Mouse (Mus musculus) fat pad, adult 2 months (tissue): ENCODE results near the gene Pdcd1lg2.
"Not testable (repeated sequence)": the region's sequence is repeated elsewhere in the genome, so short reads cannot be mapped to it uniquely, and the experiment has no call there.

Experiments
- DNase-seq: peaks from one replicate; pipeline ENCODE4 v3.0.0-alpha.2; 2011; ENCODE audit warnings: low read depth, low spot score; ENCODE audit errors: extremely low read depth

Pdcd1lg2 gene

DNA sequence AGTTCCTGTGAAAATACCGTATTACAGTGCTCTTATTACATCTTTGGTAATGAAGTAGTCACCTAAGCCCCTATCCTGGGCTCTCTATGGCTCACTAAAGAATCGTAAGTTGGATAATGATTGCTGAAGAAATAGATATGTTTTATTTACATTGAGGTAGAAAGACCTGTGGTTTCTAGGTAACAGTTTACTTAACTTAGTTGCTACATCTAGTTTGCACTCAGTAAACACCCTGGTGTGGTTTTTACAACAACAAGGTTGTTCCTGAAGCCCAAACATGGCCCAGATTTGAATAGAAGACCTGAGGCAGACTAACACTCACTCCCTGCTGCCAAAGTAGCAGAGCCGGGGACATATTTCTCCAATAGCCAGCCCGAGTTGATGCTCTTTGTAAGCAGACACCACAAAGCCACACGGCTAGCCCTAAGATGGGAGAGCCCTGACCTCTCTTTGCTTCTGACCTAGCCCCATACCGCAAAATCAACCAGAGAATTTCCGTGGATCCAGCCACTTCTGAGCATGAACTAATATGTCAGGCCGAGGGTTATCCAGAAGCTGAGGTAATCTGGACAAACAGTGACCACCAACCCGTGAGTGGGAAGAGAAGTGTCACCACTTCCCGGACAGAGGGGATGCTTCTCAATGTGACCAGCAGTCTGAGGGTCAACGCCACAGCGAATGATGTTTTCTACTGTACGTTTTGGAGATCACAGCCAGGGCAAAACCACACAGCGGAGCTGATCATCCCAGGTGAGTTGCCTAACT is 30.7 kb upstream of the Pdcd1lg2 start:
- no peak for DNase-seq

DNA sequence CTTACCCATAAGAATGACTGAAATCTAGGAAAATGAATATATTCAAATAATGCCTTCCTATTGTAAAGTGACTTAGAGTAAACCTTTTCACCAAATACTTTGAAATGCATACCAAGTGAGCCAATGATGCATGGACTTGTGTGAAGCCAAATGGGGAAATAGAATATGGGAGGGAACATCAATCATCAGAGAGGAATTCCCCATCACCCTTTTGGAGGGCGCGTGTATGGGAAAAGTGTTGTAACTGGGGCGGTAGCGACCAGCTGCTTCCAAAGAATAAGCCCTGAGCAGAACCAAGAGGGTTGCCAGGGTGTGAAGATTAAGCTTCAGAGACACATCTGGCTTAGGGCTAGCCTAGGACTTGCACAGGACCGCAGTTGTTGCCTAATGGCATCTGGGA is 27.4 kb upstream of the Pdcd1lg2 start:
- DNase-seq = no peak

GRCm38 (mm10) chr19:29384412-29384811 is 26.3 kb upstream of the Pdcd1lg2 start:
- no peak for DNase-seq

DNA sequence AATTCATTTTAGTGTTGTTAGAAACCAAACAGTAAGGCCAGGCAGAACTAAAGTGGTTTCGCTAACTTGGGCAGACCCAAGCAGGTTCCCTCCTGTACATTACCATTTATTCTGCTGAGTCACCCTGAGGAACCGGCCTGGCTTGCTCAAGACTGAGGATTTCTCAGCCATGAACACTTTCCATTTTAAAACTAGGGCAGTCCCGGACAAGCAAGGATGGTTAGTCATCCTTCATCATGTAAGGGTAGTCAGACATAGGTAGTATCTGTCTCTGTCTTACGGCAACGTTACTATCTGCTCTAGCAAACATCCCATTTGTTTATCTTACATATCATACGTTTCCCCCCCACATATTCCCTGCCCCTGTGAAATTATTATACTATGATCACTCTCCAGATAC is 25.7 kb upstream of the Pdcd1lg2 start:
- no peak for DNase-seq

DNA sequence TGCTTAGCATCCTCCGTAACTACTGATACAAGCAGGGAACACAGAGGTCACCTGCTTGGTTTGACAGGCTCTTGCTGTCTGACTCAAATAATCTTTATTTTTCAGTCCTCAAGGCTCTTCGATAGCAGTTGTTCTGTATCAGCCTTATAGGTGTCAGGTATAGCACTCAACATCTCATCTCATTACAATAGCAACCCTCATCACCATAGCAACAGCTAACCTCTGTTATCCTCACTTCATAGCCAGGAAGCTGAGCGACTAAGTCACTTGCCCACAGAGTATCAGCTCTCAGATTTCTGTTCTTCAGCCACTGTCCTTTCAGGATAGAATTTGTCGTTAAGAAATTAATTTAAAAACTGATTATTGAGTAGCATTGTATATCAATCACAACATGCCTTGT is 24.9 kb upstream of the Pdcd1lg2 start:
- DNase-seq = no peak

DNA sequence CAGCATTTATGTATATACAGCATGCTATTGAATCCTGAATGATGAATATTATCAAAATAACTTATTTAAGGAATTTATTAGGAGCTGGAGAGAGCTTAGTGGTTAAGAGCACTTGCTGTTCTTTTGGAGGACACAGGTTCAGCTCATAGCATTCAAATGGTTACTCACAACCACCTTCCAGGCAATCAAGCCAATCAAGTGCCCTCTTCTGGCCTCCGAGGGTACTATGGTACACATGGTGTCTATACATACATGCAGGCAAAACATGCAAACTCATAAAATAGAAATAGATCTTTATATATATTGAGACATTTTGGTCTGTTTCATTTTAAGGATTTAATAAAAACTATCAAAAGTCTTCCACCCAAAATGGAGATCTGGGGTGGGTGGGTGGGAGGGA is 21.9 kb upstream of the Pdcd1lg2 start:
- no peak for DNase-seq

DNA sequence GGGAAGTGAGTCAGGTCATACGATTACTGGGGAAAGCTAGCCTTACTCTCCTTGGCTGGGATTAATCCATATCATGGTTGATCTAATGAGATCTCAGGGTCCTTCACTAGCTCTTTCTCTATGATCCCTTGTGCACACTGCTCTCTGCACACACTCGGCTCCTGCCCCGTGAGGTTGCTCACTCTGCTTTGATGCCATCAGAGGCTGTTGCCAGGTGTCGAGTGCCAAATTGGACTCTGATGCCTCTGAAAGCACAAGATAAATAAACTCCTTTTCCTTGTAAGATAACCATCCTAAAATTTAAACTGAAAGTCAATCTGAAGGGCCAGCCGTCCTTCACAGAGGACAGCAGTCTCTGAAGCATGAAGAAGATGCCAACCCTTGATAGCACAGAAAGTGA is 20.2 kb upstream of the Pdcd1lg2 start:
- no peak for DNase-seq

DNA sequence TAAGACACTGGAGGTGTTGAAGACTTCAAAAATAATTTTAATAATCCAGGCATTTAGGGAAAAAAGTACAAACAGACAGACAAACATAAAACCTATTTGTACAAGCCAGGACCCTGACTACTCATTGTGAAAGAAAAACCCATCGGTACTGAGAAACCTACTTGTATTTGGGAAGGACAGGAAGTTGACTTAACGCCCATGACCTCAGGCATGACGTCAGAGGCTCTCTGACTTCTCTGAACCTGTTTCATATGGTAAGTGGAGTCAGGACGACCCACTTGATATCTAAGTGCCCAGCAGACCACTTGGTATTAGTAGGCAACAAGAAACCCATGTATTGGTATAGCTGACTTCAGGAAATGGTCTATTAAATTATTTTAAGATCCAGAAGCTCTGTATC is 19.4 kb upstream of the Pdcd1lg2 start:
- DNase-seq = no peak

- DNase-seq = no peak
Observed at GRCm38 (mm10) chr19:29393333-29393732, 17.4 kb upstream of the Pdcd1lg2 start.

DNA sequence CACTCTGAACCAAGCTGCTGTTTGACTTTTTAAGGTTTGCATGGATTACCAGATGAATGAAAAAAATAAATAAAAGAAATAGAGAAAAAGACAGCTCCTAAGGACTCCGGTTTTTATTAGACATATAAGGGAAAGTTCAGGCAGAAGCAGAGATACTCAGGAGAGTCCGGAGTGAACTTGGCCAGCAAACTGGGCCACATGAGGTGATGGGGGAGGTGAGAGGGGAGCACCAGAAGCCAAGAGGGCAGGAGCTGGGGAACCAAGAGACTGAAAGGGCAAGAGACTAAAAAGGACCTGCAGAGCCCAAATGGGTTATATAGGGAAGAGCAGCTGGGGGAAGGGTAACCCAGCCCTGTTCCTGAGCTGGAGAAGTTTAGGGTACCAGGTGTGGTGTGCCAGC is 16.0 kb upstream of the Pdcd1lg2 start:
- no peak for DNase-seq

- DNase-seq = peak; percentile 74
Observed at GRCm38 (mm10) chr19:29396353-29396752, 14.4 kb upstream of the Pdcd1lg2 start.

GRCm38 (mm10) chr19:29399786-29400185 is 10.9 kb upstream of the Pdcd1lg2 start:
- no peak for DNase-seq

DNA sequence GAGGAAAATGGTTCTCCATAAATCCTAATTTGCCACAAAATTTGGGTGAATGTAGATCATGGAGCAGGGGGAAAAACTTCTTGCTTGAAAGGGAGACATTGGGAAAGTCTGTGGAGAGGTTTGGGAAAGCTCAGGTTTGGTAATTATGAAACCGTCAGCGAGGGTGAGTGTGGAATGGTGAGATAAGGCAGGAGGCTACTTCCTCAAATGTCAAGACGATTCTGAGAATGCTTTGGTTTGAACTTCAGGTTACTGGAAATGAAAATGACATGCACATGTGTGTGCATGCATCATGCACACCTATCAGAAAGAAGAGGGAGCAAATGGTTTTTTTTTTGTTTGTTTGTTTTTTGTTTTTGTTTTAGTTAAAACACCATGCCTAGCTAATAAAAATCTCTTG is 10.3 kb upstream of the Pdcd1lg2 start:
- DNase-seq = no peak

DNA sequence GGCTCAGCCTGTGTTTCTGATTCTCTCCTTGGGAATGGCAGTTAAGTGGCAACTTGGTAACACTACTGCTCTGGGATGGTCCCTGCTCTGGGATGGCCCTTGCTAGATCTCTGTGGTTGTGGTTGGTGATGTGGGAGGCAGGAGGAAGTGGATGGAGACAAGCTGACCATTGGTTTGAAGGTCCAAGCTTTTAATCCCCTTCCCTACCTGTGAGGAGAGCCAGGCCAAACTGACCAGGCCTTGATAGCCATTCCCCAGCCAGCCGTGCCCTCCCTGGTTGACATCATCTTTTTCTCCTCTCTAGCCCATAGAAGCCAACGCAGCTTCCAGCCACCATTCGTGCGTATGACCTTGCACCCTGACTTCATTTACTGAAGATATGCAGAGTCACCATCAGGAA is 8.1 kb upstream of the Pdcd1lg2 start:
- DNase-seq = no peak

DNA sequence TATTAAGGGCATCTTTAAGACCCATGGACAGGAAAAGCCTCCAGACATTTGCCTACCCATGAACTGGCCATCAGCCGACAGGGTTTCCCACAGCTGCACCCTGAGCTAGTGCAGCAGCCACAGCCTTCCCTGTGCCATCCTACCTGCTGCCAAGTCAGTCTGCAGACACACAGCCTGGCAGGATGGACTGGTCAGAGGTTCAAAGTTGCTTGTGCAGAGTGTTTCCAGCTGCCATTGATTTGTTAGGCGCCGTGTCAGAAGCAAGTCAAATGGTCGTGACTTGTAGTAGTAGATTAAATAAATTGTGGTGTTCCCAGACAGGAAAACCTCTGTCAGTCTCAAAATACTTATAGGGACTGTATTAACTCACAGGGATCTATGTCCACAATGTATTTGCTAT is 7.5 kb upstream of the Pdcd1lg2 start:
- DNase-seq = no peak

DNA sequence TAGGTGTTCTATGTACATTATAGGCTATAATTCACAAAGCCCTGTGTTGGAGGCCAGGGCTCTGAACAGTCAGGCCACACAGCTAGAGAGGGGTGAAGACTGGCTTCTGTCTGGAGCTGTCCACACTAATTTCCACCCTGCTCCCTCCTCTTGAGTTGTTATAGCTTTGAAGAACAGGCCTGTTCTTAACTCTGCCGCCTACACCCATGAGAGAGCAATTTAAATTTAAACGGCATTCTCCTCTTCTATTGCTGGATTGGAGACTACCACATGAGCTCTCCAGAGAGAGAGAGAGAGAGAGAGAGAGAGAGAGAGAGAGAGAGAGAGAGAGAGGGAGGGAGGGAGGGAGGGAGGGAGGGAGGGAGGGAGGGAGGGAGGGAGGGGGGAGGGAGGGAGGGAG is 5.3 kb upstream of the Pdcd1lg2 start:
- DNase-seq = no peak

GRCm38 (mm10) chr19:29406042-29407017 is 4.4 kb upstream of the Pdcd1lg2 start:
- no peak for DNase-seq

- no peak for DNase-seq
Observed at GRCm38 (mm10) chr19:29412476-29413420, 2.0 kb downstream of the Pdcd1lg2 start.

- DNase-seq = no peak
Observed at GRCm38 (mm10) chr19:29414513-29414912, 3.8 kb downstream of the Pdcd1lg2 start.

GRCm38 (mm10) chr19:29414917-29415316 is 4.2 kb downstream of the Pdcd1lg2 start:
- DNase-seq = not testable (repeated sequence)

GRCm38 (mm10) chr19:29416393-29416902 is 5.7 kb downstream of the Pdcd1lg2 start:
- no peak for DNase-seq
